Mouse (Mus musculus): Measurements from ENCODE around the gene Tbc1d21.

The Tbc1d21 gene

DNA sequence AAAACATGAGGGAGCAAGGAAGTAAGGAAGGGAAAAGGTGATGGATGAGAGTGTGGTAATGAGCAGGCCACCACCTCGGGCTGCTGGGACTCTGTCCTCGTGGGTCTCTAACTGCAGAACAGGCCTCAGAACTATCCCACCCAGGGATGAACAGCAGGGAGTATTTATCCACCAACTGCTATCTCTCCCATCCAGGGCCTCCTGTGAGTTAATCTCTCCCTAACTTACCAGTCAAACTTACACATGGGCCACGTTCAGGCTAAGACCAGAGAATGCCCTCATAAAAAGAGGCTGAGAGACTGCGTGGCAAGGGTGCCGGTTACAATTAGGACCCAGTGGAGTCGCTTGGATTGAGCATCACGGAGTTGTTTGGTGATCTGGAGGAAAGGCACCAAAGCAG is 24.3 kb downstream of the Tbc1d21 start:
- no peak for DNase-seq (ENCODE audit: inconsistent ontology term)

DNA sequence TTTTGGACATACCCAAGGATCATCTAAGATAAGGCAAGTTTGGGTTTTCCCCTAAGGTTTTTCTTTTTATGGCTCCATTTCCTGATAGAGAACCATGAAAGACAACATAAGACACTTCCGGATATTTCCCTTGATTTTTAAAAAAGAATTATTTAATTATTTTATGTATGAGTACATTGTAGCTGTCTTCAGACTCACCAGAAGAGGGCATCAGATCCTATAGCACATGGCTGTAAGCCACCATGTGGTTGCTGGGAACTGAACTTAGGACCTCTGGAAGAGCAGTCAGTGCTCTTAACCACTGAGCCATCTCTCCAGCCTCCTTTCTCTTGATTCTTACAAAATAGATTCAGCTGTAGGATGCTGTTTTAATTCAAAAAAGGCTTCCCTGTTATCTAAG is 28.5 kb downstream of the Tbc1d21 start:
- DNase-seq (ENCODE audit: inconsistent ontology term), result no peak

DNA sequence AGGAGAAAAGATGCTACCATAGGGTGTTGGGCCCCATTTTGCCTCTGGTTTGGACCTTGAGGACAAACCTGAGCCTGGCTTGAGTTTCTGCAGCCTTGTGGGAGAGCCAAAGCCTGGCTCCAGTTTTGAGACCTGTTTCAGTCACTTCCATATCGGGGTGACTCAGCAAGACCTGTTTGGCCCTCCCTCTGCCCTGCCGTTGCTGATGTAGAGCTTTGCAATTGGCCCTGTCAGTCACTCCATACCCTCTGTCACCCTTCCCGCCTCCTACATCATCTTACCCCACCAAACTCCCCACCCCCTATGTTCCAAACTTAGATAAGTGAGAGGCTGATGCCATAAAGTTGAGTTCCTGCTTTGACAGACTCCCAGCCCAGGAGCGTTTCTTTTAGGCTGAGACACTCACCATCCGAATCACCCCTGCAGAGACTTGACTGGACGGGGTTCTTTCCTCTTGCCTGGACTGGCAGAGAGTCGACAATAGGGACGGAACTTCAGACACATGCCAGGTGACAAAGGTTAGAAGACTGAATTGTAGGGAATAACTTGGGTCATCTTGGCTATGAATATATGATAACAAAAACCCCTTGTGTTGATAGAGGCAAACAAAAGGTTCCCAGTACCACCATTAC is 33.5 kb downstream of the Tbc1d21 start:
- DNase-seq (ENCODE audit: inconsistent ontology term), result no peak

DNA sequence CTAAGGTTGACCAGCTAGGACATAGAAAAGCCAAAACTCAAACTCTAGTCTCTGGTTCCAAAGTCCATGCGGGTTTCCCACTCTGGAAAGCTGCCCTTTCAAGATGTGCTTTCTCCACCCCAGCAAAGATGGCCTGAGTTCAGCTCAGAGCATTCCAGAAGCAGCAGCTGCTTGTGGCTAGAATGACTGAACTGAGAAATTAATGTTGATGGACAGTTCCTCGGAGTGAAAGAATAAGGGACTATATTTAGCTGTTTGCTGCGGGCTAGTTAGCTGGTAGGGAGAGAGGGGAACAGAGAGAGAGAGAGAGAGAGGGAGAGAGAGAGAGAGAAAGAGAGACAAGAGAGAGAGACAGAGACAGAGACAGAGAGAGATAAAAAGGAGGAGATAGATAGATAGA is 39.0 kb downstream of the Tbc1d21 start:
- DNase-seq (ENCODE audit: inconsistent ontology term), result peak; percentile 71

DNA sequence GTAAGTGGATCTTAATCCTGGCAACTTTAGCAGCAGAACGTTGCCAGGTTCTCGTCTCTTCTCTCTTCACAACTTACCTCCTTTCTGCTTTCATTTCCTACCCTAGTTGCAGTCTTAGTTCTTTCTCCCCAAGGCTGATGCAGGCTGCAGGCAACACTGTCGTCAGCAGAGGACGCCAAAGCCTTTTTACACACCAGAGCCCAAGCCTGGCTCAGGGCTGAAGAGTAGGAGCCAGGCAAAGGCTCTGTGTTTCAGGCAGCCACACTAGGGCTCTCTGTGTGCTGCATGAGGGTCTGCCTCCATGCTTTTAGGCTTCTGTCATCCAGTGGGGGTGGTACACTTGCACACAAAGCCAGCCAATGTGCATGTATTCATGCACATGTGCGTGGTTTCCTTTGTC is 40.0 kb downstream of the Tbc1d21 start:
- DNase-seq (ENCODE audit: inconsistent ontology term), result no peak

DNA sequence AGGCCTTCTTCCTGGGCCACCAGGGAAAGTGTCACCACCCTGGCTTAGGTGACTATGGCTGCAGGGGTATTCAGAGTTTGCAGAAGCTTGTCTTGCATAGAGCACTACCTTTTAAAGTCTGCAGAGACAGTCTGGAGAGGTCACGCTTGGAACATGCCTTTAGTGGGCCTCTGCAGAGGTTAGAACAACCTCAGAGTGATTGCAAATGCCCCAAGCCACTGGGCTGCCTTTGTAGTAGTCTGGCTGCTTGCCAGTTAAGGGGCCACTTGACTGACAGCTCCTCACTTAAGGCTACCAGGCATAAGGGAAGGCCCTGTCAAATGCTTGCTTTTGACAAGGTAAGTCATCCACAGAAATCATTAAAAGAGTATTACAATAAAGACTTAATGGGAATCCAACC is 42.9 kb downstream of the Tbc1d21 start:
- no peak for DNase-seq (ENCODE audit: inconsistent ontology term)

DNA sequence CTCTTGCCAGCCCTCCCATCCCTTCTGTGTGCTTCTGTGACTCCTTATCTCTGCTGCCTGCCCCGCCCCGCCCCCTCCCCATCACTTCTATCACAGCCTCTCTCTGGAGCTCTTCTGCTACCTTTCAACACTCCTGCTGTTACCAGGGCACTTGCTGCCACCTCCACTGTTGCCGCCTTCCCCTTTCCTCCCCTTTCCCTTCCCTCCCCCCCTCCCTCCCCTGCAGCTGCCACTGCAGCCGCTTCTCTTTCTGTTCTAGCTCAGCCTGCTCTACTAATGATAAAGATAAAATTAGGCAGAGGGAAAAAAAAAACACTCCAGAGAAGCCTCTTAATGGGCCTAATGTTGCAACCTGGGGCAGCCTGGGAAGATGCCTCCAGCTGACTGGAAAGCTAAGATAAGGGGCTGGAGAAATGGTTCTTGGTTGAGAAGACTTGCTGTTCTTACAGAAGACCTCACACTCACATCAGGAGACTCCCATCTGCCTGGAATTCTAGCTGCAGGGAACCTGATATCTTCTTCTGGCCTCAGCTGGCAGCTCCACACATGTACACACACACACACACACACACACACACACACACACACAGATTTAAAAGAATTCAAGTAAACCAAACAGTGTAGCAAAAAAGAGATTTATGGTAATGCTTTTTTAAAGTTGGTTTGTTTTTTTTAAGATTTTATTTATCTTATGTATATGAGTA is 43.6 kb downstream of the Tbc1d21 start:
- no peak for DNase-seq (ENCODE audit: inconsistent ontology term)

DNA sequence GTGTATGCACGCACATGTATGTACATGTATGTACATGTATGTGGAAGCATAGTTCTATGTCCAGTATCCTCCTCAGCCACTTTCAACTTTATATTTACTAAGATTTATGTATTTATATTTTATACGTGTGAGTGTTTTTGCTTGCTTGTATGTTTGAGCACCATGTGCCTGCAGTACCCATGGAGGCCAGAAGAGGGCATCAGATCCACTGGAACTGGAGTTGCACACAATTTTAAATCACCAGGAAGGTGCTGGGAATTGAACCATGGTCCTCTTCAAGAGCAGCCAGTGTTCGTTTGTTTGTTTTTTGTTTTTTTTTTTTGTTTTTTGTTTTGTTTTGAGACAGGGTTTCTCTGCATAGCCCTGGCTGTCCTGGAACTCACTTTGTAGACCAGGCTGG is 48.6 kb downstream of the Tbc1d21 start:
- DNase-seq (ENCODE audit: inconsistent ontology term), result no peak

DNA sequence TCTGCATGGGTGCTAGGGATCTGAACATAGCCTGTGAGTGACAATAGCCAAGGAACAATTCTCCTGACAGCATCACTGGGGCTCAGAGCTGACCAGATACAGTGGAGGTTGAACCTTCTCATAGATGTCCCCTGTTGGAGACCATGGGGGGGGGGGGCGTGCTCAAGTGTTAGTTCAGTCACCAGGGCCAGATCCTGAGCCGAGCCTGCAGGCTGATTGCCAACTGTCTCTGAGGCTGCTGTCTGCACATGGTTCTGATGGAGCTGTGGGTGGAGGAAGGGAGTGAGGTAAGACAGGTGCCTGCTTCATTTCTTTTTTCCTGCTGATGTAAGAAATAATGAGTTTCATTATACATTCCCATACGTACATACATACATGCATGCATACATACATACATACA is 51.9 kb downstream of the Tbc1d21 start:
- DNase-seq (ENCODE audit: inconsistent ontology term), result no peak

DNA sequence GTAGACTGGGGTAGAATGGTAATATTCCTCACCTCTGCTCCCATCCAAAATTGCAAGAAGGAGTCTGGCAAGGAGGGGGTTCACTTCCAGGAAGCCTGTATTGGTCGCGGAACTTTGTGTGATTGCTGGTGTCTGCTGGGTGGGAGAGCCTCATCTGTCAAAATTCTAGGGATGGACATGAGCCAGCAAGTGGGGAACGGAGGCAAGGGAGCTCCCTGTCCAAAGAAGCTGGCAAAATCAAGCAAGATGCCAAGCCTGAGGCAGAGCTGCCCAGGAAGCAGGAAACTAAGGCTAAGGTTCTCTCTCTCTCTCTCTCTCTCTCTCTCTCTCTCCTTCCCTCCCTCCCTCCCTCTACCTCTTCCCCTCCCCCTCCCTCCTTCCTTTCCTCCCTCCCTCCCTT is 52.9 kb downstream of the Tbc1d21 start:
- no peak for DNase-seq (ENCODE audit: inconsistent ontology term)

DNA sequence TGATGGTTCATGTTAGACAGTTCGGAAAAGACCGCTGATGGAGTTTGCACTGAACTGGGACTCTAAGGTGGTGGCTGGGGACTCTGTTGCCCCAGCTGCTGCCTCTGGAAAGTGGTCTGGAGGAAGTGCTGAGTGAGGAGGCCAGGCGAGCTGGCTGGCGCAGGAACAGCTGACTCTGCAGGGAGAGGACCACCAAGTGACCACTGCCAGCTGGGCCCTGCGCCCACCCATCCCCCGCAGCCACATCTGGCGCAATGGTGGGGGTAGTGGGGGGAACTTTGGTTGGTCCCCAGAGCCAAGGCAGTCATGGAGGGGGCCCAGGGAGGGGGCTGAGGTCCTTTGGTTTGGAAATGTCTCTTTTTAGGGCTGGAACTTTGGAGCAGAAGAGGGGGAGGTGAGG is 53.5 kb downstream of the Tbc1d21 start:
- no peak for DNase-seq (ENCODE audit: inconsistent ontology term)

DNA sequence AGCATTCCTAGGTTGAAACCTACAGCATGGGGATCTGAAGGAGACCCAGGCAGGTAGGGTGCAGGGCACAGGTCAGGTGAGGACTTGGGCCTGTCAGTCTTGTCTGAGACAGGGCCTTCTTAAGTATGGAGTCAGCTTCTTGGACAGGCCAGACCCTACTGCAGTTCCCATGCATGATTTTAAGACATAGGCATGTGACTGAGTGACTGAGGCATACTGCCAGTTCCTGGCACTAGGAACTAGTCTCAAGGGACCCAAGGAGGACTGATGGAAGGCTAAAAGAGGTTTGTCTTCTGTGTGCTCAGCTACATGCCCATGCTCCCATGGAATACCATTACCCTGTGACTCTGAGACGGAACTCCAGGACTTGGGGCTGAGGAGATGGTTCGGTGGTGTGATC is 54.4 kb downstream of the Tbc1d21 start:
- no peak for DNase-seq (ENCODE audit: inconsistent ontology term)

DNA sequence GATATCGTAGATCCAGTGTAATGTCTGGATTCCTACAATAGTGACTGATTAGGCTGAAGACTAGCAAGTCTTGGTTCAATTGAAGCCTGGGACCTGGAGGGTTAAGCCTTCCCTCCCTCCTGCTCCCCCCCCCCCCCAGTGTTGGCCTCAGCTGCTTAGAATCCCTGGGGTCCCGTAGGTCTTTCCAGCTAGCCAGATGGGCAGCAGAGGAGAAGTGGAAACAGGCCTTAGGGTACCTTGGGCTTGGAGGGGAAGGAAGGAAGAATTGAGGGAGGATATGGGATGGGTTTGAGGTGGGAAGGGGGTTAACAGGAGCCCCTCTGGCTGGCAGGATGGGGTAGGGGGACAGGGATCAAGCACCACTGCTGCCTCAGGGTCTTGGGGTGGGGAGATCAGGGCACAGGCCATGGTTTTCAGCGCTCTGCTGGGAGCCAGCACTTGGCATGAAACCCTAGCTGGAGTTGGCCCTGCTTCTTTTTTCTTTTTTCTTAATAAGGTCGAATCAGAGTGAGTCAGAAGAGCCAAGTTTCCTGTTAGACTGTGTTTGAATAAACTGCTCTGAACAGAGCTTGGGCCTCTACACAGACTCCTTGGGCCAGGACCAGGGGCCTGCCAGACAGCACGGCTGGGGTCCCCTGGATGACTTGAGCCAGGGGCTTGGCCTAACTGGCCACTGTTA is 55.4 kb downstream of the Tbc1d21 start:
- peak; percentile 85 for DNase-seq (ENCODE audit: inconsistent ontology term)

DNA sequence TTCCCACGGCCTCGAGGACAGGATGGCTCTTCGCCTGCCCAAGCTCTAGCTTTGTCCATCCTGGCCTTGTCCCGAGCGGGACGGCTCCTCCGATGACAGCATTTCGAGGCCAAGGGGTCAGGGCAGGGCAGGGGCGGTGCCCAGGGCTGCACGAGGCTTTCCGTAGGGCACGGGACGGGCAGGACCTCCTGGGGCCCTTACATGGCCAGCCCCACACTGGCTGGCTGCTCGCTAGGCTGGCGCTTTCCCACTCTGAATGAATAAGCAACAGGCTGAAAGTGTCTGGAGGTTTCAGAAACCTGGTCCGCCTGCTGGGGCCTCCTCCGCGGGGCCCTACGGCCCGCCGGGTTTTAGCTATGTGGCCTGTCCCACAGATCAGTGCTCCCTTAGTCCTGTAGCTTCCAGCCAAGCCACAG is 57.3 kb downstream of the Tbc1d21 start, which contains the start of gene Loxl1:
Gene Loxl1 (minus strand): TSS at position 243 of the 416 bp plus-strand sequence.
- peak; percentile 93 for DNase-seq (ENCODE audit: inconsistent ontology term)

DNA sequence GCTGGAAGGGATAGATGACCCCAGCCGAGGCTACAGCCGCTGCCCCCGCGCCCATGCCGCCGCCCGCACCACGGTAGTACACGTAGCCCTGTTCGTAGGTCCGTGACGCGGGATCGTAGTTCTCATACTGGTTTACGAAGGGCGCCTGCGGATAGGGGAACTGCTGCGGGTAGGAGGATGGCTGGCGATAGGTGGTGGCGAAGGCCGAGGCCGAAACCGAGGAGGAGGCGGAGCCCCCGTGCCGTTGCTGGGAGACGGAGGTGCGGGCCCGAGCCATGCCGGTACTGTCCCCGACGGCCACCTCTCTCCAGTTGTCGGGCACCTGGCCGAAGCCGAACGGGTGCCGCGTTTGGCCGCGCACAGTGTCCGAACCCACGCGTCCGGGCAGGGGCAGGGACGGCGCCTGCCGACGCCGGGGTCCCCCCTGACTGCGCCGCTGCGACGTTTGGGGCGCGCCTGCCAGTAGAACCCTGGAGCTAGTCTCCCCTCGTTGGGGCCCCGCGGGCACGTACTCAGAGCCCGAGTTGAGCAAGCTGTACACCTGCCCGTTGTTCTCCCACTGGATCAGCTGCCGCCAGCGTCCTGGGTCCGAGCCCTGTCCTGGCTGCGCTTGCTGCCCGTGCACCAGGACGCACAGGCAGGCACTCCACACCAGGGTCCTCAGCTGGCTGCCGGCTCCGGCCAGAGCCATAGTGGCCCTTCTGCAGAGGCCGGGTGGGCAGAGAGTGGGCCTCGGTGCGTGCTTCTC is 57.9 kb downstream of the Tbc1d21 start:
- no peak for DNase-seq (ENCODE audit: inconsistent ontology term)

DNA sequence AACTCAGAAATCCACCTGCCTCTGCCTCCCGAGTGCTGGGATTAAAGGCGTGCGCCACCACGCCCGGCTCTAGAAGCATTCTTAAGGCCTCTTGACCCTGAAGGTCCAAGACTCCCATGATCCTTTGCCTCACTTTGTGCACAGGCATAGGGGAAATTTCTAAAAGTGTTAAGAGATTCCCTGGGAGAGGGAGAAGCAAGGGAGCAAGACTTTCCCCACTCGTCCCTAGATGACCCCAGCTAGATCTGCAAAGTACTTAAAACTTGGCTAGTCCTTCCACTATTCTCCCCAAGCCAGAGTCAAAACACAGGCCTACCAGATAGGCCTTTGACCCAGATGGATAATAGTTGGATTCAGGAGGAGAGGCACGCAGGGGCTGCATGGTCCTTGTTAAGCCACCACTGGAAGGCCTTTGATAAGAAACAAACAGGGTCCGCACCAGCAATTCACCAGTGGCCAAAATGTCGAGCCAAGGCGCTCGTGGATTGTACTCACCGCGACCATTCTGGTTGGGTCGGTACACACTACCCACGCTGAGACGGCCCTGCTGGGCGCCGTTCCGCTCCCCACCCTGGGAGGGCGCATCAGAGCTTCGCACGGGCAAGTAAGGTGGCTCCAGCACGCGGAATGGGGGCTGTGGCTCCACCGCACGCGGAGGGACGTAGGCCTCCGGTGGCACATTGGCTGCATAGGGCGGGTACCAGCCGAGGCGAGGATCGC is 58.9 kb downstream of the Tbc1d21 start:
- DNase-seq (ENCODE audit: inconsistent ontology term), result no peak

DNA sequence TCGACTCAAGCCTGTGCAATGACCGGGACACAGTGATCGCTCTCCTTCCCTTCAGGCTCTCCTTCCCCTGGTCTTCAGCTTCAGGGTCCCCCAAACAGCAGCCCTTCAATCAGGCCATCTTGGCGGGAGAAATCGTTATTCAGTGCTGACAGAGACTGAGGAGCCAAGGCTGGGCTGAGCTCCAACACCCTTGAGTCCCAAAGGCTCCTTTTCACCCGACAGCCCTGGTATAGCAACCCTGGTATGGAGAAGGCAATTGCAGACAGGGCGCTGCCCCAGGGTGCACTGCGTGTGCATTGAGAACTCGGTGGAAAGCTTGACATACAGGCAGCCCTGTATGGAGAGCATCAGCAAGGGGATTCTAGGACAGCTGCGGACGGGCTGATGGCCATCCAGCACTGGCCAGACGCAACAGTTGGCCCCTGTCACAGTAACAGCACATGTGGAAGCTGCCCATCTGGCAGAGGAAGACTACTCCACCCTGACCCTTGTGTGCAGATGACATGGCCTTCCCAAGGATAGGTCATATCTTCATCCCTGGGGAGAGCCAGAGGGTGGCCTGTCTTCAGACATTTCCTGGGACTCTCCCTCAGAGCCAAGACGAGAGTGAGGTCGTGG is 60.1 kb downstream of the Tbc1d21 start:
- DNase-seq (ENCODE audit: inconsistent ontology term), result no peak
